Mouse (Mus musculus): ENCODE data around the gene Adipor1. TPM values are rescaled to one million over a fixed set of nuclear protein-coding genes. Genes with fewer than 3 reads are reported as not detected.
A peak's percentile ranks its signal among the peaks of the same experiment; 100 is the strongest.

The Adipor1 gene
- polyA plus RNA-seq, 1 experiment from 2014 or later = 84.4 TPM

DNA sequence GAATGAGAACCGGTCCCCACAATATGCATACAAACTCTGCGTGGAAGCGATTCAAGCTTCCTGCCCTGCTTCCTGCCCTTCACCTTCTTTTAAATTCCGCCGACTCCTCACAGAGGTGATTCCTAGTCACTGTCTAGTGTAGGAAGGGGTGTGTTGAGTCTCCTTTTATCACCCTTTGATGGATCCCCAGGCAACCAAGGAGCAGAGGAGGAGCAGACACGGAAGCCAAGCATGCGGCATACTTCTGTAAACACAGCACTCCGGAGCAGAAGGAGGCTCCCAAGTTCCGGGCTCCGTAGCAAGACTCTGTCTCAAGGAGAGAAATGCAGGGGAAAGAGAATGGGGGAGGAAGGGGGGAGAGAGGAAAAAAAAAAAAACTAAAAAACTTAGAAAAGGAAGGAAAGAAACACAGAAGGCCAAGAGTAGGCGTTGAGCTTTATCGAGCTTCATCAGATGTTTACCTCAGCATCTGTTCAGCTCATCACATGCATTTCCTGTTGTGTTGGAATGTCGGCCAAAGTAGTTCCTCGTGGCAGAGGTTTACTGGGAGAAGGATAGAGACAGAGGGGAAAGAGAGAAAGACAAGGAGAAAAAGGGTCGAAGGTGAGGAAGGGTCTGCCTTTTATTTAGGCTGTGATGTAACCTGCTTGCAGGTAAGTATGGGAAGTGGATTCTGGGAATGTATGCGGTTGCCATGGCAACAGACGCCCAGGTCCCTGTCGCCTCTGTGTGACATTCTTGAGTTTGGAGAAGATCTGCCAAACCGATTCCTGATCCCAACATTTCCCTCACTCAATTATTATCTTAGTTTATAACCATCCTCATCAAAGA is 33.2 kb upstream of the Adipor1 start:
- Histone ChIP-seq H3K4me2 (replicated peaks; ENCODE audit: low read depth) (peak overlapping the region; percentile 49), H3K27ac (replicated peaks) (no peak overlapping the region), H3K36me3 (ENCODE audit: control insufficient read depth, insufficient read depth, low read length) (no peaks in the 10 kb centered on the region), H3K27me3 (ENCODE audit: control insufficient read depth, insufficient read depth, low read length) (no peaks in the 10 kb centered on the region), H3K9ac (ENCODE audit: low read length) (peak overlapping the region; percentile 54; the same call in 1 of the 2 replicates), H3K4me1 (replicated peaks; ENCODE audit: control insufficient read depth, insufficient read depth) (no peaks in the 10 kb centered on the region), H3K9me3 (ENCODE audit: control insufficient read depth, low read length) (no peaks in the 10 kb centered on the region), H3K4me3 (ENCODE audit: low read depth, low read length) (peak overlapping the region; percentile 28)
- no peak for ATAC-seq (ENCODE audit: low FRiP score, low TSS enrichment)
- DNase-seq (ENCODE audit: low spot score) = no peak
- TF ChIP-seq EP300 (optimal IDR thresholded peaks at IDR 0.05) = no peak
- no peak for TF ChIP-seq CTCF (IDR thresholded peaks at IDR 0.05; ENCODE audit: low read depth)
- 4% methylated on average over 19 of the region's 19 CpGs for WGBS

DNA sequence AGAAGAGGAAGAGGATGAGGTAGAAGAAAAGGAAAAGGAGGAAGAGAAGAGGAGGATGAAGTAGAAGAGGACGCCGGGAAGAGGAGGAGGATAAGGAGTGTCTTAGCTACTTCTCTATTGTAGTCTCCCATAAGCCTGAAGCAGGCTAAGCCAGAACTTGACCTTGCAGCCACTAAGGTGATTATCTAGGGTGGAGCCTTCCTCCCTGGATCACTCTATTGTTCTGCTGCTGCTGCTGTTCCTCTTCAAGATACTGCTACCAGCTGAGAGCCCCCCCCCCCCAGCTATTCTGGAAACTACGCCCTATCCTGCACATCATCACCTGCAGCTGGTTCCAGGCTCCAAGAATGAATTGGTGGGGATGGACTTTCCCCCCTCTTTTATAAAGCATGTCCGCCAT is 30.6 kb upstream of the Adipor1 start:
- no peak overlapping the region for H3K4me2 ChIP-seq (replicated peaks; ENCODE audit: low read depth)
- H3K4me1 ChIP-seq (replicated peaks; ENCODE audit: control insufficient read depth, insufficient read depth) = no peaks in the 10 kb centered on the region
- WGBS = 88% methylated on average over 4 of the region's 4 CpGs
- H3K27me3 ChIP-seq (ENCODE audit: control insufficient read depth, insufficient read depth, low read length) = no peaks in the 10 kb centered on the region
- no peaks in the 10 kb centered on the region for H3K36me3 ChIP-seq (ENCODE audit: control insufficient read depth, insufficient read depth, low read length)
- ATAC-seq (ENCODE audit: low FRiP score, low TSS enrichment) (no peak), DNase-seq (ENCODE audit: low spot score) (no peak)
- no peaks in the 10 kb centered on the region for H3K9me3 ChIP-seq (ENCODE audit: control insufficient read depth, low read length)
- H3K4me3 ChIP-seq (ENCODE audit: low read depth, low read length) = no peak overlapping the region
- H3K27ac ChIP-seq (replicated peaks) = no peak overlapping the region
- no peak overlapping the region for H3K9ac ChIP-seq (ENCODE audit: low read length)
- TF ChIP-seq CTCF (IDR thresholded peaks at IDR 0.05; ENCODE audit: low read depth) (no peak), EP300 (optimal IDR thresholded peaks at IDR 0.05) (no peak)

DNA sequence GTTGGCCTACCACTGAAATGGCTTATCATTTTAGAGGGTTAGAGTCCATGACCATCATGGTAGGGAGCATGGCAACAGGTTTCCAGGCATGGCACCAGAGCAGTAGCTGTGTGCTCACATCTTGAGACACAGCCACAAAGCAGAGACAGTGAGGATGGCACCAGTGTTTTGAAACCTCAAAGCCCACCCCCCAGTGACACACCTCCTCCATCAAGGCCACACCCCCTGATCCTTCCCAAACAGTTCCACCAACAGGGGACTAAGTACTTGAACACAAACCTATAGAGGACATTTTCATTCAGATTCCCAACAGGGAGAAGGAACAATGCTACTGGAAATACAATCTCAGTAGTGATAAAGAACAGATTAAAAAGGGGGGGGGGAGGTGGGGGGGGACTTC is 30.0 kb upstream of the Adipor1 start:
- Histone ChIP-seq H3K9ac (ENCODE audit: low read length) (no peak overlapping the region), H3K4me3 (ENCODE audit: low read depth, low read length) (no peak overlapping the region), H3K9me3 (ENCODE audit: control insufficient read depth, low read length) (no peaks in the 10 kb centered on the region), H3K27ac (replicated peaks) (no peak overlapping the region), H3K36me3 (ENCODE audit: control insufficient read depth, insufficient read depth, low read length) (no peaks in the 10 kb centered on the region), H3K4me2 (replicated peaks; ENCODE audit: low read depth) (no peak overlapping the region), H3K4me1 (replicated peaks; ENCODE audit: control insufficient read depth, insufficient read depth) (no peaks in the 10 kb centered on the region), H3K27me3 (ENCODE audit: control insufficient read depth, insufficient read depth, low read length) (no peaks in the 10 kb centered on the region)
- ATAC-seq (ENCODE audit: low FRiP score, low TSS enrichment) (no peak), DNase-seq (ENCODE audit: low spot score) (no peak)
- TF ChIP-seq EP300 (optimal IDR thresholded peaks at IDR 0.05) = no peak
- TF ChIP-seq CTCF (IDR thresholded peaks at IDR 0.05; ENCODE audit: low read depth) = no peak

DNA sequence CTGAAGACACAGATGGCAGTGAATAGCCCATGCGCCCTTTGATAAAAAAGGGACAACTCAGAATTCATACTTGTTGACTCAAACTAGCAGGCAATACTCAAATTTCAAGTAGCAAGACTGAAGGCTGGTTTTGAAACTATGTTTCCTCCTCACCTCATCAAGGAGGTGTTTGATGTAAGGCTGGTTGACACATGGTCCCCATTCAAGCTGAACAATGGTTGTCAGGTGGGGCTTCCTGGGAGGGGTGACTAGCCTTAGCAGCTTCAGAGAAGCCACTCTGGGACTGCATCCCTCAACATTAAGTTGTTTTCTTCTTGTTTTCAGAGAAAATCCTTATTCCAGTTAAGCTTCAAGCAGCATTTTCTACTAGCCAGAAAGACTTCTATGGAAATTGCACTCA is 29.5 kb upstream of the Adipor1 start, which contains the start of gene 4933406M09Rik:
Gene 4933406M09Rik, plus strand, starts transcription at position 275 of the 400 bp plus-strand sequence.
- ATAC-seq (ENCODE audit: low FRiP score, low TSS enrichment) (no peak), DNase-seq (ENCODE audit: low spot score) (no peak)
- no peak within 1 kb of the TSS for H3K4me3 ChIP-seq (ENCODE audit: low read depth, low read length)
- H3K36me3 ChIP-seq (ENCODE audit: control insufficient read depth, insufficient read depth, low read length) = no peaks in the 10 kb centered on the region
- no peak within 1 kb of the TSS for H3K4me2 ChIP-seq (replicated peaks; ENCODE audit: low read depth)
- no peak within 1 kb of the TSS for H3K9ac ChIP-seq (ENCODE audit: low read length)
- TF ChIP-seq EP300 (optimal IDR thresholded peaks at IDR 0.05) (no peak), CTCF (IDR thresholded peaks at IDR 0.05; ENCODE audit: low read depth) (no peak)
- no peaks in the 10 kb centered on the region for H3K9me3 ChIP-seq (ENCODE audit: control insufficient read depth, low read length)
- no peak within 1 kb of the TSS for H3K27ac ChIP-seq (replicated peaks)
- no peaks in the 10 kb centered on the region for H3K27me3 ChIP-seq (ENCODE audit: control insufficient read depth, insufficient read depth, low read length)
- H3K4me1 ChIP-seq (replicated peaks; ENCODE audit: control insufficient read depth, insufficient read depth) = no peaks in the 10 kb centered on the region
- WGBS = 92% methylated on average over 1 of the region's 1 CpGs

DNA sequence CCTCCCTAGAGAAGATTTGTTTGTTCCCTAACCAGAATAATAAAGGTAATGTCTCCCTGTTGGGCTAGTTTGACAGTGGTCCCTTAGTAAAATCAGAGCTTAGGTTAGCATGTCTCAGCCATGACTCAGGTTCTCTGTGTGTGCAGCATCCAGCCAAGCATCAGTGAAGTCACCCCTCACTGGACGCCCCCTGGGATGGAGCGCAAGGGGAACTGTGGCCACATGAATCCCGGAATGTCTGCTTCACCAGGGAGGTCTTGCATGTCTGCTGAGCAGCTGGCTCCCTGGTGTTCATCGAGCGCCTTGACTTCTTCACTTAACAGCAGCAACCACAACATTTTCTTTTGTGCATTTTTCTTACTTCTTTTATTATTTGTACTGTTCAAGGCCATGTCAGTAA is 21.4 kb upstream of the Adipor1 start:
- ATAC-seq (ENCODE audit: low FRiP score, low TSS enrichment) (no peak), DNase-seq (ENCODE audit: low spot score) (no peak)
- TF ChIP-seq EP300 (optimal IDR thresholded peaks at IDR 0.05) (no peak), CTCF (IDR thresholded peaks at IDR 0.05; ENCODE audit: low read depth) (no peak)
- Histone ChIP-seq H3K9ac (ENCODE audit: low read length) (no peak overlapping the region), H3K4me2 (replicated peaks; ENCODE audit: low read depth) (no peak overlapping the region), H3K4me3 (ENCODE audit: low read depth, low read length) (no peak overlapping the region), H3K9me3 (ENCODE audit: control insufficient read depth, low read length) (no peaks in the 10 kb centered on the region), H3K36me3 (ENCODE audit: control insufficient read depth, insufficient read depth, low read length) (no peaks in the 10 kb centered on the region), H3K27ac (replicated peaks) (no peak overlapping the region), H3K27me3 (ENCODE audit: control insufficient read depth, insufficient read depth, low read length) (no peaks in the 10 kb centered on the region), H3K4me1 (replicated peaks; ENCODE audit: control insufficient read depth, insufficient read depth) (no peaks in the 10 kb centered on the region)
- WGBS = 38% methylated on average over 5 of the region's 5 CpGs

DNA sequence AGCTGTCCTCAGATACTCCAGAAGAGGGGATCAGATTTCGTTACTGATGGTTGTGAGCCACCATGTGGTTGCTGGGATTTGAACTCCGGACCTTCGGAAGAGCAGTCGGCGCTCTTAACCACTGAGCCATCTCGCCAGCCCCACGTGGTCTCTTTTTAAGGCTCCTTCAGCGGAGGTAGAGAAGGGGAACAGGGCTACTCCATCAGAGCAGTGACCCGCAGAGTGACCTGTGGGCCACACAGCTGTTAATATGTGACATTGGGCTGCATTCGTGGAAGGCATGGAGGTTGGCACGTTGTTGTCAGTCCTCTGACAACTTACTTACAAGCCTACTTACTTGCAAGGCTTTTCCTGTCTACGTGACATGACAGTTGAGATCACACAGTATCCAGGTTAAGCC is 17.0 kb upstream of the Adipor1 start:
- DNase-seq (ENCODE audit: low spot score) = no peak

More for the DNA sequence above, 17.0 kb upstream of the Adipor1 start:
- no peaks in the 10 kb centered on the region for H3K36me3 ChIP-seq (ENCODE audit: control insufficient read depth, insufficient read depth, low read length)
- no peak for ATAC-seq (ENCODE audit: low FRiP score, low TSS enrichment)
- H3K4me1 ChIP-seq (replicated peaks; ENCODE audit: control insufficient read depth, insufficient read depth) = no peaks in the 10 kb centered on the region
- H3K9ac ChIP-seq (ENCODE audit: low read length) = no peak overlapping the region
- H3K27me3 ChIP-seq (ENCODE audit: control insufficient read depth, insufficient read depth, low read length) = no peaks in the 10 kb centered on the region
- H3K4me2 ChIP-seq (replicated peaks; ENCODE audit: low read depth) = no peak overlapping the region
- H3K9me3 ChIP-seq (ENCODE audit: control insufficient read depth, low read length) = no peaks in the 10 kb centered on the region
- no peak overlapping the region for H3K4me3 ChIP-seq (ENCODE audit: low read depth, low read length)
- 90% methylated on average over 12 of the region's 12 CpGs for WGBS
- no peak overlapping the region for H3K27ac ChIP-seq (replicated peaks)
- TF ChIP-seq CTCF (IDR thresholded peaks at IDR 0.05; ENCODE audit: low read depth) = no peak
- no peak for TF ChIP-seq EP300 (optimal IDR thresholded peaks at IDR 0.05)
